Mouse (Mus musculus) CD4-positive, CD25-positive, alpha-beta regulatory T cell, adult 4 months (primary cell): ENCODE measurements around the gene Zbtb38. TPM values are rescaled to one million over a fixed set of nuclear protein-coding genes. Genes with fewer than 3 reads are reported as not detected.

Source experiments
- ATAC-seq: one replicate; pipeline ENCODE4 v1.8.0; 2017
- polyA plus RNA-seq, 2 experiments: library from polyadenylated mRNA; unstranded; fragments of 100-300 nt; shearing (Covaris generic); gene quantifications; one replicate each; pipeline ENCODE4 v1.2.1; 2017

Gene Zbtb38
- polyA plus RNA-seq, 2 experiments from 2014 or later = 80.3 to 85.0 TPM

DNA sequence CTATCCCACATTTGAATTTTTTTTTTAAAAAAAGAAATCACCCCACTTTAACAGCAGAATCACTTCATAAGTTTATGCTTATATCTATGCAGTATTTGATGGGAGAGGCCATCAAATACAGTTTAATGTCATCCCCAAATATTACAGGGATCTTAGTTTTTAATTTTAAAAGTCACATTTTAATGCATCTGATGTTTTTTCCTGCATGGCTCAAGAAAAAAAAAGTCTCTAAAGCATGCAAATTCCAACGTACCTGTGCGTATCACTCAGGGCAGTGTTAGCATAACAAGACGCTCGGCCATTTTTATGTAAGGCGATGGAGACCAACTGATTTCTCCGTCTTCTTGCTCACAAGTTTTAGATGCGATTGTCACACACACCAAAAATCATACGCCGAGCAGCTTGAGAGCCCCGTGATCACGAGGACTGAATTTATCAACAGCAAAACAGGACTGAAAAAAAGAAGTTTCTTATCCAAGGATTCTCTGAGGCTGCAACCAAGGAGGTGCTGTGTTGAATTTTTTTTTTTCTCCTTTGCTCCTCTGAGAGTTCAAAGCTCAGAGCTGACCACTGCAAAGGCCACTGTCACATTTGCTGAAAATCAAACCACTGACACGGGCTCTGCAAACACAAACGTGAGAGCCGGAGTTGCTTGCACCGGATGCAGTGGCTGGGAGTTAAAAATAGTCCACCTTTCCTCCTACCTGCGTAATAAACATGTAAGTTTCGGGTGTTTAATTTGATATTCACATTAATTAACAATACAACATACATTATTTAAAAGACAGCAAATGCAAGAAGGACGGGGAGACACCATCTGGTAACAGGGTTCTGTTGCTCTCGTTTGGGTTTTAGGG lies 21.4 kb downstream of the Zbtb38 start:
- no peak for ATAC-seq

DNA sequence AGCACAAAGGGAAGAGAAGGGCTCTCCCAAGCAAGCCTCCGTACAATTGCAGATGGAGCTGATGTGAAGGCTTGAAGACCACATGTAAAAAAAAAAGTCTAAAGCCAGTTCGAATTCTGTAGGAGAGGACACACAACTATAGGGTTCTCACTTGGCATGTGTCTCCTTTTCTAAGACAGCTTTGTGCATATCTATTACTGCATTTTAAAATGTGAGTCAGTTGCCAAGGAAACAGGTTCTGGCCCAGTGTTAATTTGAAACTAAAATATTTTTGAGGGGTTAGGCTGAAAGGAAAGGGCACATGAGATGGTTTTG lies 22.4 kb downstream of the Zbtb38 start:
- no peak for ATAC-seq

DNA sequence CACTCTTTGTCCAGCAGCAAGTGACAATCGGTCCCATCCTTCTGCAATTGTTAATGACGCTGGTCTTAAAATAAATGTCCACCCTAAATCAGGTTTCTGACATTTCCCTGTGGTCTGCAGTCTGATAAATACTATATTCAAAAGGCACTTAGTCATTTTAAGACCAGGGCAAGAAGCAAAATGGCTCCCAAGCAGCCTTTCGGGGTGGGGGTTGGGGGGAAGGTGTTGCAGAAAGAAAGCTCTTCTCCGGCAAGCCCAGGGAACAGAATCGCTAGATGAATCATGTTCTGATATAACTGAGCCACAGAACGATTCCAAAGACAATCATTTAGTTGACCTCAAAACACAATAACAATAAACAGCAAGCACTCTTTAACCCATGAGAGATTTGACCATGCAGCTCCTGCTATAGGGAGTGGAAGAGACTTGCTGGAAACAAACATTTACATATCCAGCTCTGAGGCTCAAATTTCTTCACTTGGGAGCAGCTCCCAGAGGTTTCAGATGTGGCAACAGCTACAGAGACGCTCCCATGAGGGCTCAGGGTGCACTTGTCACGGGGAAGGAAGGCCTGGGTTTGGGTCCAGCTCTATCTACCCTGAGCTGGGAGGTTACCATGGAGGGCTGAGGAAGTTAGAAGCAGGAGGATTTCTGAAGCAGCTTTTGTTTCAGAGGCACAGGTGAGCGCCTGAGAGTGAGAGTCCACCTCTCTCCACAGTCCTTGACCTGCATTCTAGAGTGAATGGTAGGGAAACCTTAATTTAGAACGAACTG lies 22.9 kb downstream of the Zbtb38 start:
- no peak for ATAC-seq

DNA sequence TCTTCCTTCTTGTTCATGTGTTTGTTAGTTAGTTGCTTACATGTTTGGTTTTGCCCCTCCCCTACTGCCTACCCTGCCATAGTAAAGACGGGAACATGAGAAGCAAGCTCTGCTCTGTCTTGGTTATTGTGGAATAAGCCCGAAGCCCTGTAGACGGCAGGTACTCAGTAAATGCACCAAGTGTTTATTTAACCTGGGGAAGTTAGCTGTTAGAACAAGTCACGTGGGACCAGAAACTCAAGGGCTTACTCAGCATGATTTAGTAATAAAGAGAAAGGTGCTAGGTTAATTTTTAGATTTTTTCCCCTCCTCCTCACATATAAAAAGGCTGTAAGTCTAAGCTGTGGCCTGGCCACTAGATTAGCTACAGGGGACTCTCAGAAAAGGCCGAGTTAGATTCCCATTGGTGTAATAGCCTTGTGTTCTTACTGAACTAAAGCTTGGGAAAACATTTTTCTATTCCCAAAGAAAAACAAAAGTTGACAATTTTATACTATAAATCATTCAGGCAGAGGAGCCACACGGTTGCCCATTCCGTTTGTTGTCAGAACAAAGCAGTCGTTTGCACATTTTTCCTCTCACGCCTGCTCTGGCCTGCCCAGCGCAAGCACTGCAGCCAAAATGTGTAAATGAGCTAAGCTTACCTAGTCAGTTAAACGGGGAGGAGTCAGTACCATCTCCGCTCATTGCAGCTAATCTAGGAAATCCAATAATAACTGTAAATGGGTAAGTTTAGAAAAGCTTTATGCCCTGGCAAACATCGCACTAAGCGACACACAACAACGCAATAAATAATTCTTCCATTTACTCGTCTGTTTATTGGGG lies 24.1 kb downstream of the Zbtb38 start:
- no peak for ATAC-seq

DNA sequence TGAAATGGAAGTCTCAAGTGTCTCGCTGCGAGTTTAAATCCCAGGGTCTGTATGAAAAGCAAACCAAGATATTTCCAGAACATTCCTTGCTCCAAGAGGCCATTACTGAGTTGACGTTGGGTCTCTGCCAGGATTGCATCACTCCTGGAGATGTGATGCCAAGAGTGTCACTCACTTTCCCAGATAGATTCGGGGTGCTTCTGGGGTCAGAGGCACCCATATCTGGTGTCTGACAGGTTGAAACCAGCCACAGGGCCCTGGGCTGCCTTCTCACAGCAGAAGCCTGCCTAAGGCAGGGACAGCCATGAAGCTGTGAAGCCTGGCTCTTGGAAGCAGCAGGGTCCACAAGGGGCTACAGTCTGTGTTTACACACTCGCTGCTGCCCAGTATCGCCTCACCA lies 24.9 kb downstream of the Zbtb38 start:
- ATAC-seq = no peak

DNA sequence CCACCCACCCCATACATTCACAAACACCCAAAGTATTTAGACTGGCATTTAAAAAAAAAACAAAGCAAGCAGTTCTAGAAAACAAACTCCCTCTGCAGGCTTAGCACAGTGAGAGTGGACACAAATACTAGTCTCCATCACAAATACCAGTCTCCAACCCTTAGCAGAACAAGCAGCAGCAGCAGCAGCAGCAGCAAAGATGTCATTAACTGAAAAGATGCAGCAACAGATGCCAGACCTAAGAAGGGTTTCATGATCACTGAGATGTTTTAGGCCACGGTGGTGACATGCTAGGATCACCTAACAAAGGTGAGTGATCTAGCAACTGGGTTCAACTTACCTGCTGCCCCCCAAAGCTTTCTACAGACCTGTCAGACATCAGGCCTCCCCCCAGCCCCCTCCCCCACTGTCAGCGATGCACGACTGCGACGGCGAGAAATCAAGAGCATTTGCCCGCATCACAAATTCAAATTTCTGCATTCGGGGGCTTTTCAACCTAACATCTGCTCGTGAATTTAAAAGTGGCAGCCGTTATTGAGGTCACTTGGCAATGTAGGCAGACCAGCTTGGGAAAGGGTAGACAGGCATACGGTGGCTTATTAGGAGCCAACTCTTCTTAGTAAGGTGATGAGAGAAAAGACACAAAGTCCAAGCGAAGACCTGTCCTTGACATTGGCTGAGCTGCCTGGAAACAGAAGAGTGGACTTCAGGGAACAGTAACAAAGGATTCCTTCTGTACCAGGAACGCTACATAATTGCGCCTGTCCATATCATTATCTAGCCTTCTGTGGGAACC lies 26.1 kb downstream of the Zbtb38 start:
- no peak for ATAC-seq

DNA sequence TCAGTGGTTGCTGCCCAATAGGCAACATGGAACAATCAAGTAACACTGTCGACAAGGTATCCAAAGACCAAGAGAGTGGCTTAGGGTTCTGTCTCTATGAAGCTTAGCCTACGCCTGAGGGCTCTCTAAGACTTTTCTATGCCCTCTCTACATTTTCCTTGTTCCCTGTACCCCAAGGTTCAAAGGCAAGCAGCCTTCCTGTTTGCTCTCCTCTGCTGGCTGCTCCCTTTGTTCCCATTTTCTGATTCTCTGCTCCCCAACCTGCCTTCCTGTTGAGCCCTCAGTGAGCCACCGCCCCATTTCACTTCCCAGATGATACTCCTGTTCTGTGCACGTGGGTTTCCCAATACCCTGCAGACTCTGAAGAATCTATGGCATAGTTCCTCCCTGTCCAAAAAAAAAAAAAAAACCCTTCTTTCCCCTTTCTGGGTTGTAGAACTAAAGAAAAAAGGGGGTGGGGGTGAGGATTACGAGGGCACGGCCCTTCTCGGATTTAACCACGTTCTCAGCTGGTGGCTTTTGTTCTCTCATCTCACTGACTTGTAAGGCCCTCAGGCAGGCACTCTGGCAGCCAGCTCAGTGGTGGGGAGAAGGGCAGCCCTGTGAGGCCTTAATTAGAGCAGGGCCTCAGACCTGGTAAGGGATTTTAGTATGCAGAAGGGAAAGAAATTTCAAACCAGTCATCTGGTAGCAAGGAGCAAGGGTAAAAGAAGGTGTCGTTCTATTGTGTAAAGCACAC lies 26.9 kb downstream of the Zbtb38 start:
- no peak for ATAC-seq

DNA sequence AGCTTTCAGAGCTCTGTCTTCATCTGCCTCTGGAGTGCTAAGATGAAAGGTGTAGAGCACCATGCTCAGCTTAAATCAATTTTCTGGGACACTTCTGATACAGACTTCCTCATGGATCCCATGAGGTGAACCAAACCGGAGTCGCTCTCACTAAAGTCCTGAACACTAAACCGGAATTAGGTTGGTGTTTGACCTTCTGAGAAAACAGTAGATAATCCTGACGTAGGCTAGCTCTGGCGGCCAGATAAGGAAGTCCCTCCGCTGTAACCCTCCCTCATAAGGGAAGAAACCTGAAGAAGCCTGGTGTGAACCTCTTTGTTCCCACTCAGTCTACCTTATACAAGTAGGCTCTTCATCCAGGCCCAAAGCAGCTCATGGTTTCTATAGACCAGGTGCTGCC lies 29.0 kb downstream of the Zbtb38 start:
- no peak for ATAC-seq

DNA sequence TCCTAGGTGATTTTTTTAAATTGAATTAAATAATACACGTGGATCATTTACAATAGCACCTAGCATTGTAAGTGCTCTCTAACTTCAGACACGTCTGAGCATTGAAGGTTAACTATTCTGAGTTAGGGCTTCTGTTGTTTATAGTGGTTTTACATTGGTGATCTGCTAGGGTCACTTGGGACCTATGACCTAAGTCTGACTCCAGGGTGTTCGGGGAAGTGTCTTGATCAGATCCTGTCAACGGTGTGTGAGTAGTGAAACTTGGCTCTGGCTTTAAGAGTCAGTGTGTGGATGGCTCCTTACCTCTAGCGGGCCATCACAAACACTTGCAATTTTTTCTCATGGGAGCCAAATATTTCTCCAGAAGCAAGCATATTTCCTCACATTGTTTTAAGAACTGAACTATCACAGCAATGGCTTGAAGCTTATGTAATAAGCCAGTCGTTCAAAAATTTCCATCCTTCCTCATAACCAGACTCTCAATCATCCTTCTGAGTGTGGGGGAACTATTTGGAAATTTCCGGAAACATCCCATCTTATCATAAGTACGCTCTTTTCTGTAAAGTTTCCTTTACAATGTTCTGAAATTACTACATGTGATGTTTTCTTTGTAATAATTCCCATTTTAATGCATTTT lies 31.4 kb downstream of the Zbtb38 start:
- no peak for ATAC-seq

DNA sequence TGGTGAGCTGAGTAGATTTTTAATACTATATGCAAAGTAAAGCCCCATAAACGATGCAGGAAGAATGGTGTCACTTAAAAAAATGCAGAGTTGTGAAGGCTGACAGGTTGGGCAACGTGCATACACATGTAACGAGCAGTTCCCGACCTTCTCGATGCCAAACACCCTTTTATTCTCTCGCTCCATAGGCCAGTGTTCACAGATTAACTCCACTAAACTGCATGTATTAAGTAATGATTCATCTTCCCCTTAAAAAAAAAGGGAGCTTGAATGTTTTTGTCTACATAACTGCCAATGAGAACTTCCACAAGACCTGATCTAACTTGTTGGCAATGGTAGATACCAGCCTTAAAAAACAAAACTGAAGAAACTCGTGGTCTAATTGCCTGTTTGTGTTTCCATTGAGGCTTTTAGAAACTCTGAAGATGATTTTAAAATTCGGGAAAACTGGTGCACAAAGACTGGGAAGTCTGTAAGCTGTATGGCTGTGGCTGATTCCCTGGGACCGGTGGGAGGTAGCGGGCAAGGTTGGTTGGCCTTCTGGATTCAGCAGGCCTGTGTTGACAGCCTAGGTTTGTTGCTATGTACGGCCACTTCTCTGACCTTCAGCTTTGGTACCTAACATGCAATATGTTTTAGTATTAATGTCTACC lies 32.0 kb downstream of the Zbtb38 start:
- no peak for ATAC-seq

DNA sequence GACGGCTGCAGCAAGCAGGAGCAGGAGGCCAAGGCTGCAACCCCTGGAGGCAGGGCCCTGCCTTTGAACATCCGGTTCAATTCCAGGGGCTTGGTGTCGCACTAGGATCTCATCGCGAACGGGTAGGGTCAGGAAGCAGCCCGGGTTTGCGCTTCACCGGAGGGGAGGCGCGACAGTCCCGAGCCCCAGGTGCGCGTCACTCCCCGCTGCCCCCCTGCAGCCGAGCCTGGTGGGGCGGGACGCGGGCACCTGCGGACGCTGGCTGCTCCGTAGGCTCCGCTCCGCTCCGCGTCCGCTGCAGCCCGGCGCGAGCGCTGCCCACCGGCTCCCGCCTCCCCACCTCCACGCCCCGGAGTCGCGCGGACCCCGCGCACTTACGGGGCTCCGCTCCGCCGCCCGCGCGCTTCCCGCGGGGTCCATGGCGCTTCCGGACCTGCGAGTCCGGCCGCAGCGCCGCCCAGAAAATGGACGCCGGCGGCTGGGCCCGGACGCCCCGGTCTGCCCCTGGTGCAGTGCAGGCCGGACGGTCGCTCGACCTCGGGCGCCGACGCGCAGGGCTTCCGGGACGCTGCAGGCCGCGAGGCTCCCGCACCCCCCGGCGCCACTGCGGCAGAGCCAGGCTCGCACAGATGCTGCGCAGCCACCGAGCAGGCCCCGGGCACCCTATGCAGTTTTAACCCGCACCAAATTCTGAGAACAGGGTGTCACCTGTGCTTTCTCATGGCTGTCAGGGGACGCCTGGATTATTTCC lies 33.0 kb downstream of the Zbtb38 start:
- ATAC-seq = peak; percentile 84

DNA sequence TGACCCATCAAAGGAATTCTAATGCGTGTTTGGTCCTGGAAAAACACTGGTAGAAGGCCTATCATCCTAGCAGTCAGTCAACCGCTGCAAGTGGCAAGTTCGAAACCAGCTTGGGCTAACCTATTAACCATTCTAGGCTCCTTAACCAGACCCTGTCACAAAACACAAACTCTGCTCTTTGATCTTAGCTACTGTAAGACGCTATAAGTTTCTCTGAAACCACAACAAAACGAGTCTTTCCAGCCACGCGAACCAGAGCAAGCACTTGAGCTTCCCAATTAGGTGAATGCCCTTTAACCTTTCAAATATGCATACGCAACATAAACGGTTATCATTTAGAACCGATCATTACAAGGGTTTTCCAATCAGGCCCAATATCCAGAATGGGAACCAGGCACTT lies 33.7 kb downstream of the Zbtb38 start:
- peak; percentile 44 for ATAC-seq

DNA sequence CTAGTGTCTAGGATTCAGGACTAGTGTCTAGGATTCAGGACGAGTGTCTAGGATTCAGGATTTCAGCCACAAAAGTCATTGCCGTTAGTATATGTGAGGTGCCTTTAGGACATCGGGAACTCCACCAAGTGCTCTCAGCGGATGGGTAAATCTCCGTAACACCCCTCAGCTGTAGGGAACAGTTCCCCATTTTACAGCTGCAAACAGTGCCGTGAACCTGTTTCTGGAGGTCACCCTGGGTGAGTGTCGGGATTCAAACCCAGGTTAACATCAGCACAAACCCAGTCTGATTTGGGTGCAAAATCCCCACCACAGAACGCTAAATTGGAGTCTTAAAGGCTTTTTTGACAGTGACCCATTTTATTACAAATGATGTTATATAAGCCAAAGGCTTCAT lies 34.2 kb downstream of the Zbtb38 start:
- ATAC-seq = no peak

DNA sequence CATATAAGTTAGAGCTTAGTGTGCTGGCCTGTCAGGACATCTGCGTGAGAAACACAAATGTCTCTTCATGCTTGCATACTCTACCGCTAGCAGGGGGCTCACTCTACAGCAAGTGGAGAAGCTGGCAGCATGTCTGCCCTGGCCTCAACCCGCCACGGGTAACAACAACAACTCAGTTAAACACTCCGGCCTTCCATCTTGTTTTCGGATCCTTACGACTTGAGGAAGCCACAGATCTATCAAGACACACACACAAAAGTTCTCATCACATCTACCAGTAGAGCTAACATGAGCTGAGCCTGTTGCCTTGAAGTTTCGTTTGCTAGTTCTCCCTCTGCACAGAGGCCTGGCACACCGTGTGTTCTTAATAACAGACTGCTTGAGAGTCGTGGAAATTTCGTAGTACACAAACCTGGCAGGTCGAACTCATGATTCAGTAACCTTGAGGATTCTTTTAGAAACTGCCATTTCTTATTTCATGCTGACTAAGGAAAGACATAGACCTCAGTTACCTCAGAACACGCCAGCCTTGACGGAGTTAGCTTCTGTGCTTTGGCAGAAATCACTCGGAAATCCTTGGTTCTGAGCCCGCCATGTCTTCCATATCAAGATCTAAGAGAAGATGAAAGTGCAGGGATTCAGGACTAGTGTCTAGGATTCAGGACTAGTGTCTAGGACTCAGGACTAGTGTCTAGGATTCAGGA lies 34.8 kb downstream of the Zbtb38 start:
- ATAC-seq = no peak

DNA sequence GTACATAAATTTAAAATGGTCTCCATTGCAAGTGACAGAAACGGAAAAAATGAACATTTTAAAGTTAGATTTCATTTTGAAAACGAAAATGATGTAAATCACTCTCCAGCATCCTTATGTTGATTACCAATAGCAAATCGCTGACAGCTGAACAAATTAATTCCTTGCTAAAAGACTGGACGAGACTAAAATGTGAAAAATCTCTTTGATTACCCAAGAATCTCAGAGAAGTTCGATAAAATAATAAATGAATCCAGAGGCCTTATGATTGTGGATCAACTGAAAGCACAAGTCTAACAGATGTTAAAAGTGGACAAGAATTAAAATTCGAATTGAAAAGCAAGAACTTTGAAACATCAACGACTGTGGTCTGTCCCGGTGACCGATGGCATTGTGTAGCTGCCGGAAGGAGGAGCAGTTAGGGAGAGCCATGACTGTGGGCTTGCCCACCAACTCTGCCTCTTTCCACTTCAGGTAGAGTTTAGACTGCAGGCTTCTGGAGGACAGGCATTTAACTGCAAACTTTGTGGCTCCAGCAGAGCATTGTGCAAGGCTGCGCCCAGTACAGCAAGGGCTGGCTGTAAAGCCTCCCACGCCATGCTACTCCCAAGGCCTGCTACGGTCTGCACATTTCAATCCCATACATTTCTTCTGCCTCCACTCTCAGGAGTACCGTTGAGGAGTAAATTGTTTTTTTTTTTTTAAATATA lies 35.7 kb downstream of the Zbtb38 start:
- no peak for ATAC-seq

DNA sequence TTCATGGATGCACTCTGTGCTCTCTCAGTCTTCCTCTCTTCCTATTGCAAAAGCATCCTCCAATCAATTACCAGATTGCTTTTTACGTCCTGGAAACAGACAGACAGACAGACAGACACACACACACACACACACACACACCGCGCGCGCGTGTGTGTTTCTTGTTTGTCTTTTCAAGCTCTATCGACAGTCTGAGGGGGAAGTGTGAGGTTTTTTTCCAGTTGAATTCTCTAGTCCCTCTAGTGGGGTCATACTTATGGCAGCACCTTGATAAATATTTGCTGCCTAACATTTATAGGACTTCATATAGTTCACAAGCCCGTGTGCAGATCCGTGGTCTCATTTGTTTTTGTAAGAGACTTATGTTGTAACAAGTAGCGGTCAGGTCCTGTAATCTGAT lies 36.5 kb downstream of the Zbtb38 start:
- ATAC-seq = no peak

DNA sequence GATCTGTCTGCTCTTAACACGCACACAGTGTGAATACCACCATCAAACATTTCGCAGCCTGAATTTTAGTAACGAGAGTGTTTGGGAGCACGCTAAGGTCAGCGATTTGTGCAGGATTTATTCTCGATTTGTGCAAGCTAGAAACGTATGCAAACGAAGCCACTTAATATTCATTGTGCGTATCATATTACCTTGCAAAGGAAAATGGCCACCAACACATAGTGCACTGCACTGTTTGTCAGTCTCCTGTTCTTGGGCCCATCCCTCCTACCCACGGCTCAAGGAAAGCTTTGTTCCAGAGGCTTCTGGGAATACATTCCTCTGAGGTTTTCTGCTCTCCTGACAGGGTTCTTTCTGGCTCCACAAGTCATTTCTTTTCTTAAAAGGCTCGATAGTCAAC lies 37.5 kb downstream of the Zbtb38 start:
- ATAC-seq = no peak
